Mouse (Mus musculus) spleen, adult 2 months (tissue): ENCODE data around the gene Cpe. TPM values are rescaled to one million over a fixed set of nuclear protein-coding genes. Genes with fewer than 3 reads are reported as not detected.

Experiments used
- DNase-seq, 2 experiments: peaks; one replicate each; pipeline versions ENCODE4 v3.0.0 to v3.0.0-alpha.2; 2012 to 2021; ENCODE audit warnings: low spot score in 2 of 2, low read depth in 1 of 2
- H3K27ac ChIP-seq: fragments of 200-500 bp; 2 replicates; pipeline ENCODE4 v1.5.1; 2012; ENCODE audit warnings: low read length, inconsistent platforms; ENCODE audit not compliant: insufficient read depth
- H3K27me3 ChIP-seq: fragments of 200-500 bp; 2 replicates; pipeline ENCODE4 v1.6.1; 2012; ENCODE audit warnings: mild to moderate bottlenecking, moderate library complexity, low read length, inconsistent platforms; ENCODE audit not compliant: control insufficient read depth, insufficient read depth
- H3K36me3 ChIP-seq: fragments of 200-500 bp; 2 replicates; pipeline ENCODE4 v1.6.1; 2012; ENCODE audit warnings: mild to moderate bottlenecking, low read length, inconsistent platforms; ENCODE audit not compliant: control insufficient read depth, insufficient read depth
- H3K4me1 ChIP-seq: fragments of 200-500 bp; 2 replicates; pipeline ENCODE4 v1.6.1; 2011; ENCODE audit warnings: inconsistent platforms; ENCODE audit not compliant: control insufficient read depth, insufficient read depth, insufficient read length
- H3K4me3 ChIP-seq: fragments of 200-500 bp; 2 replicates; pipeline ENCODE4 v1.5.1; 2011; ENCODE audit warnings: mild to moderate bottlenecking, inconsistent platforms; ENCODE audit not compliant: insufficient read depth, insufficient read length; ENCODE audit errors: extremely low read depth
- CTCF ChIP-seq: fragments of 200-500 bp; IDR thresholded peaks from 2 replicates; pipeline ENCODE4 v1.5.1; 2011; ENCODE audit warnings: mild to moderate bottlenecking, inconsistent platforms; ENCODE audit not compliant: insufficient read depth, insufficient read length, insufficient replicate concordance; ENCODE audit errors: extremely low read depth
- POLR2A ChIP-seq: fragments of 200-500 bp; IDR thresholded peaks from 2 replicates; pipeline ENCODE4 v1.6.1; 2011; ENCODE audit warnings: low read depth, low read length, inconsistent platforms
- WGBS: fragments of 180-500 bp; shearing (Covaris S2); methylation state at CpG from one replicate; pipeline ENCODE4 v1.1.7; 2018; 5-methylcytosine and 5-hydroxymethylcytosine counted together
- polyA plus RNA-seq: library from polyadenylated mRNA; depleted of rRNA; stranded (reverse); fragments of >200 nt; gene quantifications from 2 replicates; pipeline ENCODE4 v1.2.3, GENCODE M21; 2012

Cpe gene
- polyA plus RNA-seq, 1 experiment: 3.4 TPM

- Histone ChIP-seq H3K27ac (no peak overlapping the region), H3K36me3 (peaks cover 19% of the 10 kb centered on the region; the same call in 1 of the 2 replicates), H3K4me3 (no peak overlapping the region), H3K27me3 (no peaks in the 10 kb centered on the region), H3K4me1 (peaks cover 4% of the 10 kb centered on the region; the same call in 1 of the 2 replicates)
- 81% methylated on average over 7 of the region's 7 CpGs for WGBS
- DNase-seq: no peak
- no peak for TF ChIP-seq POLR2A
Observed at GRCm38 (mm10) chr8:64728156-64728555, 35.3 kb upstream of the Cpe start.

- Histone ChIP-seq H3K4me3 (no peak overlapping the region), H3K36me3 (peaks cover 21% of the 10 kb centered on the region), H3K27me3 (no peaks in the 10 kb centered on the region), H3K27ac (no peak overlapping the region), H3K4me1 (no peaks in the 10 kb centered on the region)
- no peak for TF ChIP-seq CTCF
- no peak for DNase-seq
- 64% methylated on average over 4 of the region's 4 CpGs for WGBS
Observed at GRCm38 (mm10) chr8:64726190-64726695, 33.4 kb upstream of the Cpe start.

DNA sequence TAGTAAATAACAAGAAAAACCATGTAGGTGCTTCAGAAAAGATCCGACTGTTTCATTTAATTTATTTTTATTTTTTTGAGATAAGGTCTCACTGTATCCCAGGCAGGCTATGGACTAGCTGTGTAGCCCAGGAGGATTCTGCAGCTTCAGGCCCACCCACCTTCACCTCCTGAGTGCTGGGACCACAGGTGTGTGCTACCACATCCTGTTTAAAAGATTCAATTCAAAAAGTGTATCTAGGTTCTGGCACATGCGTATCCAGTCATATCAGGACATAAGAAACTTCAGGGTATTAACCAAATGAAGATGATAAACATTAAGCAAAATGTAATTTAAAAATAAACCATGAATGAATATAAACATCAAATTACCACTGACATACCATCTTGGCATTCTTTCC is 30.4 kb upstream of the Cpe start:
- TF ChIP-seq POLR2A: no peak
- TF ChIP-seq CTCF: no peak
- no peak overlapping the region for H3K27ac ChIP-seq
- H3K4me3 ChIP-seq: no peak overlapping the region
- WGBS: 77% methylated on average over 2 of the region's 2 CpGs
- no peak for DNase-seq
- no peaks in the 10 kb centered on the region for H3K27me3 ChIP-seq
- H3K4me1 ChIP-seq: no peaks in the 10 kb centered on the region
- peaks cover 18% of the 10 kb centered on the region for H3K36me3 ChIP-seq

- H3K4me1 ChIP-seq: no peaks in the 10 kb centered on the region
- H3K36me3 ChIP-seq: peaks cover 10% of the 10 kb centered on the region
- no peak overlapping the region for H3K27ac ChIP-seq
- DNase-seq: no peak
- 94% methylated on average over 7 of the region's 7 CpGs for WGBS
- TF ChIP-seq CTCF (no peak), POLR2A (no peak)
- no peaks in the 10 kb centered on the region for H3K27me3 ChIP-seq
- no peak overlapping the region for H3K4me3 ChIP-seq
Observed at GRCm38 (mm10) chr8:64717868-64718267, 25.0 kb upstream of the Cpe start.

DNA sequence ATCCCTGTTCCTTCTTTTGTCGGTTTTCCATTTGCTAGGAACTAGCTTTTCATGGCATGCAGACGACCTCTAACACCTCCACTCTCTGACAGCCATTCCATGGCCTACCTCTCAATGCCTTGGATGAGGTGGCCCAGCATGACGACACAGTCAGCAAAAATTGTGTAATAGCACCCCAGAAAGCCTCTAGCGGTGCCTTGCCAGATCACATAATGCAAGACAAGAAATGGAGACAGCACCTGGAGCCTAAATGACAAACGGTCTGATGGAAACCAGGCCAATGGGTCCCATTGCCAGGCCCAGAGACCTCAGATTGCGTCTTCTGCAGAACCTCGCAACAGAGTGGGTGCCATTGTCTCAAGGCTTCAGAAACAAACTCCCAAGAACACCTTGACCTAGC is 19.6 kb upstream of the Cpe start:
- H3K4me1 ChIP-seq: no peaks in the 10 kb centered on the region
- DNase-seq: no peak
- peaks cover 1% of the 10 kb centered on the region; the same call in 1 of the 2 replicates for H3K36me3 ChIP-seq
- 90% methylated on average over 7 of the region's 7 CpGs for WGBS
- TF ChIP-seq POLR2A (no peak), CTCF (no peak)
- H3K4me3 ChIP-seq: no peak overlapping the region
- no peak overlapping the region for H3K27ac ChIP-seq
- H3K27me3 ChIP-seq: no peaks in the 10 kb centered on the region

GRCm38 (mm10) chr8:64711544-64711943 is 18.7 kb upstream of the Cpe start:
- DNase-seq: no peak
- WGBS: 21% methylated on average over 1 of the region's 1 CpGs
- no peak overlapping the region for H3K4me3 ChIP-seq
- no peak for TF ChIP-seq CTCF
- no peak for TF ChIP-seq POLR2A
- no peaks in the 10 kb centered on the region for H3K36me3 ChIP-seq
- H3K4me1 ChIP-seq: no peaks in the 10 kb centered on the region
- no peak overlapping the region for H3K27ac ChIP-seq
- H3K27me3 ChIP-seq: no peaks in the 10 kb centered on the region

DNA sequence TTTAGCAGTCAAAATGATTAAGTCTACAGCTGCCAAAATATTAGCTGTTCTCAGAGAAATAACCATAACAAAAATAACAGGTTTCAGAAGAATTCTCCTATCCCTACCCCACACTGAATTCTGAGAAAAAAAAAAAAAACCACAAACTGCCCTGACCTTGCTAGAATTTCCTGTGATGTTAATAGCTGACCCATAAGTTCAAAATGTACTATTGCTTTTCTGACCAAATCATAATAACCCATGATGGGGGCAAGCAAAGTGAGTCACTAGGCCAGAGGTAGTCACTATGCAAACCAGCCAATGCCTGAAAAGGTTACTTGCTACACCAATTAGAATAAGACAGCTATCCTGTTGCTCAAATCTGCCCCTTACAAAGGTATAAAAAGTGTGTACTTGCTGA is 14.6 kb upstream of the Cpe start:
- Histone ChIP-seq H3K4me1 (no peaks in the 10 kb centered on the region), H3K27me3 (no peaks in the 10 kb centered on the region), H3K4me3 (no peak overlapping the region), H3K27ac (no peak overlapping the region), H3K36me3 (no peaks in the 10 kb centered on the region)
- no peak for TF ChIP-seq CTCF
- TF ChIP-seq POLR2A: no peak
- no peak for DNase-seq
